Mouse (Mus musculus): Measurements from ENCODE around the gene Fnip2. TPM values are rescaled to one million over a fixed set of nuclear protein-coding genes. Genes with fewer than 3 reads are reported as not detected.

The Fnip2 gene
- total and polyA plus RNA-seq, 2 experiments from 2014 or later, result 2.1 to 18.3 TPM

DNA sequence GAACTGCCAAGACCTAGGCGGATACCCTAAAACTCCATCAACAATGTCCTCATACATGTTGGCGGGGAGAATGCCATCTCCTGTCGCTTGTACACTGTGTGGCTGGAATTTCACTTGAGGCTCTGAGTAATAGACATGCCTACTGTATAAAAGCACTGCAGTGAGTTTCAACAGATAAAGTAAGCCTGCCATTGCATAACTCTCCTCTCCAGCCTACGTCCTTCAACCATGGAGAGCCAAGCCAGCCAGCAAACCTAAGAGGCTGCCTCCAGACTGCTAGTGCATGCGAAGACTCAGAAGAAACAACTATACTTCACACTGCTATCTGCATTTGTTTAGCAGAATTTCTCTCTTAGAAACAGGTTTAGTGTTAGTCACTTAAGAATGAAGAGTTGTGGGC is 95.2 kb downstream of the Fnip2 start:
- WGBS, result 72% methylated on average over 5 of the region's 5 CpGs
- Histone ChIP-seq H3K27ac (ENCODE audit: low read depth) (no peak overlapping the region), H3K4me1 (ENCODE audit: control insufficient read depth, insufficient read depth) (peaks cover 9% of the 10 kb centered on the region), H3K4me2 (ENCODE audit: low read depth, low read length) (no peak overlapping the region), H3K4me3 (ENCODE audit: low read depth, low read length) (no peak overlapping the region), H3K27me3 (ENCODE audit: control insufficient read depth, insufficient read depth, low read length) (no peaks in the 10 kb centered on the region), H3K9ac (replicated peaks; ENCODE audit: low read depth, low read length) (no peak overlapping the region), H3K9me3 (replicated peaks; ENCODE audit: control insufficient read depth, low read length) (no peaks in the 10 kb centered on the region), H3K36me3 (replicated peaks; ENCODE audit: control insufficient read depth, insufficient read depth, low read length) (peaks cover 25% of the 10 kb centered on the region)
- ATAC-seq (ENCODE audit: insufficient read depth, low read depth) (0 out of 2 replicates have a peak, but pooled peaks have one; percentile 41), DNase-seq (ENCODE audit: low spot score) (no peak)
- TF ChIP-seq CTCF (IDR thresholded peaks at IDR 0.05; ENCODE audit: low read depth), result no peak

DNA sequence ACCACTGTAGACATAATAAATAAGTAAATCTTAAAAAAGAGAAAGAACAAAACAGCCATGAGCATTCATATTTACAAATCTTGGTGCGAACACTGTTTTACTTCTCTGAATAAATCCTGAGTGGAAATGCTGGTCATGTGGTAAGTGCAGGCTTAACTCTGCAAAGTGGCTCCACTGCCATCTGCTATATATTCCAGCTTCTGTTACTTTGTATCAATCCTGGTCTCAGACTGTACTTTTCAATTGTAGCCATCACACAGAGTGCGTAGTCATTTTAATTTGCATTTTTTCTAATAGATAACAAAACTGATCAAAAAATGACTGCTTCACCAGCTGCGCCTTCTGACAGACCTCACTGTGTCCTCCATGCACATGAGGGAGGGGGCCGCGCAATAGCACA is 98.2 kb downstream of the Fnip2 start:
- TF ChIP-seq EP300 (IDR thresholded peaks at IDR 0.05; ENCODE audit: low read depth) (no peak), CTCF (IDR thresholded peaks at IDR 0.05; ENCODE audit: low read depth) (no peak)
- ATAC-seq (ENCODE audit: insufficient read depth, low read depth) (no peak), DNase-seq (ENCODE audit: low spot score) (no peak)
- no peak overlapping the region for H3K4me2 ChIP-seq (ENCODE audit: low read depth, low read length)
- 97% methylated on average over 5 of the region's 5 CpGs for WGBS
- H3K27me3 ChIP-seq (ENCODE audit: control insufficient read depth, insufficient read depth, low read length), result no peaks in the 10 kb centered on the region
- peaks cover 30% of the 10 kb centered on the region for H3K36me3 ChIP-seq (replicated peaks; ENCODE audit: control insufficient read depth, insufficient read depth, low read length)
- no peak overlapping the region for H3K9ac ChIP-seq (replicated peaks; ENCODE audit: low read depth, low read length)
- no peak overlapping the region for H3K27ac ChIP-seq (ENCODE audit: low read depth)
- H3K4me3 ChIP-seq (ENCODE audit: low read depth, low read length), result no peak overlapping the region
- H3K4me1 ChIP-seq (ENCODE audit: control insufficient read depth, insufficient read depth), result peaks cover 6% of the 10 kb centered on the region; the same call in 1 of the 2 replicates
- no peaks in the 10 kb centered on the region for H3K9me3 ChIP-seq (replicated peaks; ENCODE audit: control insufficient read depth, low read length)

- no peak for DNase-seq (ENCODE audit: low spot score)
- ATAC-seq (ENCODE audit: insufficient read depth, low read depth), result no peak
- no peaks in the 10 kb centered on the region for H3K27me3 ChIP-seq (ENCODE audit: control insufficient read depth, insufficient read depth, low read length)
- no peaks in the 10 kb centered on the region for H3K9me3 ChIP-seq (replicated peaks; ENCODE audit: control insufficient read depth, low read length)
- no peak overlapping the region for H3K4me3 ChIP-seq (ENCODE audit: low read depth, low read length)
- no peak overlapping the region for H3K27ac ChIP-seq (ENCODE audit: low read depth)
- 59% methylated on average over 14 of the region's 14 CpGs for WGBS
- peaks cover 52% of the 10 kb centered on the region for H3K36me3 ChIP-seq (replicated peaks; ENCODE audit: control insufficient read depth, insufficient read depth, low read length)
- no peak for TF ChIP-seq EP300 (IDR thresholded peaks at IDR 0.05; ENCODE audit: low read depth)
- TF ChIP-seq CTCF (IDR thresholded peaks at IDR 0.05; ENCODE audit: low read depth), result no peak
- H3K4me1 ChIP-seq (ENCODE audit: control insufficient read depth, insufficient read depth), result no peaks in the 10 kb centered on the region; the same call in 1 of the 2 replicates
- H3K9ac ChIP-seq (replicated peaks; ENCODE audit: low read depth, low read length), result no peak overlapping the region
- H3K4me2 ChIP-seq (ENCODE audit: low read depth, low read length), result no peak overlapping the region
Observed at GRCm38 (mm10) chr3:79458651-79459275, 108.8 kb downstream of the Fnip2 start.

DNA sequence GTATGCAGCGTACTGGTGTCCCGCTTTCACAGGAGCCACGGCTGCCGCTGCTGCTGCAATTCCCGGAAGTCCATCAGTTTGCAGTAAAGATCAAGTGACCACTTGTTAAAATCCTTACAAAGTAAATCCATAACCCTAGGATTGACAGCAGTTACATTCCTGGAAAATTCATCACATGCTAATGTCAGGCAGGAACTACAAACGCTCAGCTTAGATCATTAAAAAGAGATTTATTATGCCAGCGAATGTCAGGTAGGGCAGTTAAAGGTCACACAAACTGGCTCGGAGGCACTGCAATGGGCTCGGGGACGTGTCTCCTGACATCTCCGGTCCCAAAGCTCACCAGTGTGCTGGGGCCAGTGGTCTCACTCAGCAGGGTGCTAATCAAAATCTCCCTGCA is 111.8 kb downstream of the Fnip2 start:
- Histone ChIP-seq H3K36me3 (replicated peaks; ENCODE audit: control insufficient read depth, insufficient read depth, low read length) (peaks cover 30% of the 10 kb centered on the region), H3K9me3 (replicated peaks; ENCODE audit: control insufficient read depth, low read length) (no peaks in the 10 kb centered on the region), H3K9ac (replicated peaks; ENCODE audit: low read depth, low read length) (no peak overlapping the region), H3K27ac (ENCODE audit: low read depth) (no peak overlapping the region), H3K4me3 (ENCODE audit: low read depth, low read length) (no peak overlapping the region), H3K27me3 (ENCODE audit: control insufficient read depth, insufficient read depth, low read length) (no peaks in the 10 kb centered on the region), H3K4me2 (ENCODE audit: low read depth, low read length) (no peak overlapping the region), H3K4me1 (ENCODE audit: control insufficient read depth, insufficient read depth) (no peaks in the 10 kb centered on the region; the same call in 1 of the 2 replicates)
- ATAC-seq (ENCODE audit: insufficient read depth, low read depth) (no peak), DNase-seq (ENCODE audit: low spot score) (no peak)
- 74% methylated on average over 11 of the region's 11 CpGs for WGBS
- no peak for TF ChIP-seq EP300 (IDR thresholded peaks at IDR 0.05; ENCODE audit: low read depth)
- no peak for TF ChIP-seq CTCF (IDR thresholded peaks at IDR 0.05; ENCODE audit: low read depth)

- no peaks in the 10 kb centered on the region for H3K27me3 ChIP-seq (ENCODE audit: control insufficient read depth, insufficient read depth, low read length)
- H3K9me3 ChIP-seq (replicated peaks; ENCODE audit: control insufficient read depth, low read length), result no peaks in the 10 kb centered on the region
- no peak overlapping the region for H3K4me2 ChIP-seq (ENCODE audit: low read depth, low read length)
- TF ChIP-seq EP300 (IDR thresholded peaks at IDR 0.05; ENCODE audit: low read depth), result no peak
- no peak for TF ChIP-seq CTCF (IDR thresholded peaks at IDR 0.05; ENCODE audit: low read depth)
- ATAC-seq (ENCODE audit: insufficient read depth, low read depth) (no peak), DNase-seq (ENCODE audit: low spot score) (no peak)
- H3K36me3 ChIP-seq (replicated peaks; ENCODE audit: control insufficient read depth, insufficient read depth, low read length), result peaks cover 9% of the 10 kb centered on the region; the same call in 1 of the 2 replicates
- no peak overlapping the region for H3K27ac ChIP-seq (ENCODE audit: low read depth)
- H3K9ac ChIP-seq (replicated peaks; ENCODE audit: low read depth, low read length), result no peak overlapping the region
- no peaks in the 10 kb centered on the region for H3K4me1 ChIP-seq (ENCODE audit: control insufficient read depth, insufficient read depth)
- 84% methylated on average over 14 of the region's 14 CpGs for WGBS
- H3K4me3 ChIP-seq (ENCODE audit: low read depth, low read length), result no peak overlapping the region
Observed at GRCm38 (mm10) chr3:79452696-79453263, 114.8 kb downstream of the Fnip2 start.

DNA sequence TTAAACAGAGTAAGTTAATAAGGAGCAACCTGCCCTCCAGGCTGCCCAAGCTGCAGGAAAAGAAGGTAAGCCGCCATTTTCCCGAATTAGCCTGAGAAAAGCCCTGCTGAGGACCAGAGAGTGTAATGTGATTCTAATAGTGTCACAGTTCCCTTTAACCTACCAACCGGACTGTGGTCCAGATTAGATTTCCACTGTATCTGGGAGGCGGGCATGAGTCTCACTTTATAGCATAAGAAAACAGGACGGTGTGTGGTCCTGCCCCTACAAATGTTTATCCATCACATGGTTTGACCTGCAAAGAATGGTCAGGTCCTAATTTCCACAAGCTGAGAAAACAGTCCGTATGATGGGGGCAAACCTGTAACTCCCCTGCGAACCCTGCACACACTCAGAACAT is 118.2 kb downstream of the Fnip2 start:
- H3K36me3 ChIP-seq (replicated peaks; ENCODE audit: control insufficient read depth, insufficient read depth, low read length), result no peaks in the 10 kb centered on the region
- no peaks in the 10 kb centered on the region for H3K9me3 ChIP-seq (replicated peaks; ENCODE audit: control insufficient read depth, low read length)
- H3K9ac ChIP-seq (replicated peaks; ENCODE audit: low read depth, low read length), result no peak overlapping the region
- no peaks in the 10 kb centered on the region for H3K4me1 ChIP-seq (ENCODE audit: control insufficient read depth, insufficient read depth)
- H3K4me2 ChIP-seq (ENCODE audit: low read depth, low read length), result no peak overlapping the region
- no peak overlapping the region for H3K27ac ChIP-seq (ENCODE audit: low read depth)
- DNase-seq (ENCODE audit: low spot score), result no peak
- no peaks in the 10 kb centered on the region for H3K27me3 ChIP-seq (ENCODE audit: control insufficient read depth, insufficient read depth, low read length)
- no peak for TF ChIP-seq CTCF (IDR thresholded peaks at IDR 0.05; ENCODE audit: low read depth)
- TF ChIP-seq EP300 (IDR thresholded peaks at IDR 0.05; ENCODE audit: low read depth), result no peak
- no peak for ATAC-seq (ENCODE audit: insufficient read depth, low read depth)
- 83% methylated on average over 7 of the region's 7 CpGs for WGBS
- no peak overlapping the region for H3K4me3 ChIP-seq (ENCODE audit: low read depth, low read length)
